Mouse (Mus musculus) hindbrain, embryonic 15.5 days (tissue): ENCODE results near the gene Sesn2. TPM values are rescaled to one million over a fixed set of nuclear protein-coding genes. Genes with fewer than 3 reads are reported as not detected.

ENCODE experiments used
- ATAC-seq: fragments of 200-750 bp; cut with Nextera tagmentation; 2 replicates; pipeline ENCODE4 v1.8.0; 2017; ENCODE audit warnings: low read depth, moderate number of reproducible peaks, moderate TSS enrichment; ENCODE audit not compliant: low FRiP score
- H3K27ac ChIP-seq: fragments of 300-500 bp; sonication (generic); replicated peaks from 2 replicates; pipeline ENCODE4 v1.5.1; 2015; ENCODE audit warnings: mild to moderate bottlenecking, inconsistent platforms
- H3K27me3 ChIP-seq: fragments of 300-500 bp; sonication (generic); 2 replicates; pipeline ENCODE4 v1.6.1; 2015; ENCODE audit warnings: control low read depth, inconsistent platforms
- H3K36me3 ChIP-seq: fragments of 300-500 bp; sonication (generic); 2 replicates; pipeline ENCODE4 v1.6.1; 2015; ENCODE audit warnings: control low read depth, inconsistent platforms
- H3K4me1 ChIP-seq: fragments of 300-500 bp; sonication (generic); replicated peaks from 2 replicates; pipeline ENCODE4 v1.6.1; 2015; ENCODE audit warnings: control low read depth, inconsistent platforms
- H3K4me2 ChIP-seq: fragments of 300-500 bp; sonication (generic); 2 replicates; pipeline ENCODE4 v1.6.1; 2015; ENCODE audit warnings: moderate library complexity, mild to moderate bottlenecking, inconsistent platforms
- H3K4me3 ChIP-seq: fragments of 300-500 bp; sonication (generic); 2 replicates; pipeline ENCODE4 v1.5.1; 2015; ENCODE audit warnings: mild to moderate bottlenecking, inconsistent platforms
- H3K9ac ChIP-seq: fragments of 300-500 bp; sonication (generic); 2 replicates; pipeline ENCODE4 v1.6.1; 2015; ENCODE audit warnings: inconsistent platforms
- H3K9me3 ChIP-seq: fragments of 300-500 bp; sonication (generic); 2 replicates; pipeline ENCODE4 v1.6.1; 2016; ENCODE audit warnings: control low read depth, inconsistent platforms
- WGBS: fragments of 180-500 bp; shearing (Covaris S2); methylation state at CpG from one replicate; pipeline ENCODE4 v1.1.7; 2015; 5-methylcytosine and 5-hydroxymethylcytosine counted together
- polyA plus RNA-seq: library from polyadenylated mRNA; unstranded; fragments of >200 nt; fragmentation: Nextera tagmentation; extraction: Ambion mirVana; gene quantifications from 2 replicates; pipeline ENCODE4 v1.2.1, GENCODE M21; 2015

The Sesn2 gene
- polyA plus RNA-seq, 1 experiment from 2014 or later: 11.5 TPM

DNA sequence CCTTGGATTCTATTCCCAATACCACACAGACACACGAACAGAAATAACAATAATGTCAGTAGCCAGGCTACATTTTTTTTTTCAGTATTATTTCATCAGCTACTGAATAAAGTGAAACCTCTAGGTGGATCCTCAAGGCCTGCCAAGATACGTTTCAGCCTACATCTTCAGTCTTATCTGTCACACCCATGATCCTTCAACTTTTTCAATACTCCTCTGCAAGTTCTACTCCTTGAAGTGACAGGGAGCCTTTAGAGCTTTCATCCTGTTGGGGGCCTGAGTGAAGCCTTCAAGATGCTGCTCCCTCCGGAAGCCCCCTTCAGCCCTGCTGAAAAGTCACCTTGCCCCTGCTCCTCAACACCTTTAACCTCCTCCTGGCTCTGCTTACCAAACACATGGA, 1.8 kb upstream of the Sesn2 start:
- peaks cover 7% of the 10 kb centered on the region; the same call in 1 of the 2 replicates for H3K27me3 ChIP-seq
- H3K4me2 ChIP-seq: no peak overlapping the region
- H3K4me3 ChIP-seq: no peak overlapping the region
- no peaks in the 10 kb centered on the region for H3K36me3 ChIP-seq
- no peak overlapping the region for H3K27ac ChIP-seq
- no peak for ATAC-seq
- WGBS: 79% methylated on average over 3 of the region's 3 CpGs
- peaks cover 28% of the 10 kb centered on the region for H3K4me1 ChIP-seq
- H3K9me3 ChIP-seq: no peaks in the 10 kb centered on the region
- H3K9ac ChIP-seq: no peak overlapping the region

DNA sequence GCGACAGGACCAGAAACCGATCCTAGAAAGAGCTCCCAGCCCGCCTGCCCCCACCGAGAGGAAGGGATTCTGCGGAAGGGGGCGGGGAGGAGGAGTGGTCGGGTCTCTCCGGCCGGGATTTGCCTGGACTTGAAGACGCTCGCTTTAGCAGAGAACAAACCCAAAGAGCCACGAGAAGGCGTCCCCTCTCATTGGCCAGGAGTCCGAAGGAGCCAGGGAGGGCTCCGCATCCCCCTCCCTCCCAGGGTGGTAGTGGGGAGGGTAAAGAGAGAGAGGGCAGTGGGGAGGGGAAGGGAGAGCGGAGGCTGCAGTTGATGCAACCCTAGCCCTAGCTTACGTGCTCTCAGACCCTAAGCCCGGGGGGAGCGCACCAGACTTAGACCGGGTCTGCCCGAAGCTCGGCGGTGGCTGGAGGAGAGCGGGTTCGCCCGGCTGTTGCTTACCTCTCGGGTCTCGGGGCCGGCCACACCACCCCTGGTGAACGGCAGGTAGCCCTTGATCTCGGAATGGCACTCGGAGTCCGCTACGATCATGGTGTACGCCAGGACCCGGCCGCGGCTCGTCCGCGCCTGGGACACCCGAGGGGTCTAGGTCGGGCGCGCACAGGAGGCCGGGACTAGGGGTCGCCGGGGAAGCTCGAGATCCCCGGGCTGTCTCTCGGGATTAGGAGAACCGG, 542 bp downstream of the Sesn2 start:
- H3K9ac ChIP-seq: peak overlapping the region; percentile 64
- under 1% methylated on average over 51 of the region's 52 CpGs for WGBS
- ATAC-seq: peak; percentile 76
- peaks cover 22% of the 10 kb centered on the region for H3K4me1 ChIP-seq
- peak overlapping the region; percentile 91 for H3K4me2 ChIP-seq
- H3K9me3 ChIP-seq: no peaks in the 10 kb centered on the region
- H3K36me3 ChIP-seq: no peaks in the 10 kb centered on the region
- peak overlapping the region; percentile 75 for H3K27ac ChIP-seq
- peaks cover 7% of the 10 kb centered on the region; the same call in 1 of the 2 replicates for H3K27me3 ChIP-seq
- H3K4me3 ChIP-seq: peak overlapping the region; percentile 53

DNA sequence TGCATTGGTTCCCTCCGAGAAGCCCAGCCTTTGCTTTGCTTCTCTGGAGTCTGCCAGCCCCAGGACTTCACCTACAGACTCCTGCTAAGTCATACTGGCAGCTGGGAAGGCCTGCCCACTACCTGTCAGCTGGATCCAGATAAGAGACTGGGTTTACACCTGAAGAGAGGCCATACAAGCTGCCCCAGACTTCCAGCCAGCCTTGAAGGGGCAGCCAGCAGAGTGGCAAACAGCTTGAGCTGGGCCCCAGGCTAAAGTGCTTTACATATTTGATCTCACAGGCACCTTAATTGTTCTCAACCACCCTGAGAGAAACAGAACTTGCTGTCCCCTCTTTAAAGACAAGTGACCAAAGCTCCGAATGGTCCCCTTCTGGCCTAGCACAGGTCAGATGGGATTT, 3.1 kb downstream of the Sesn2 start:
- Histone ChIP-seq H3K9me3 (no peaks in the 10 kb centered on the region), H3K36me3 (no peaks in the 10 kb centered on the region), H3K4me2 (no peak overlapping the region), H3K27ac (no peak overlapping the region), H3K4me3 (no peak overlapping the region), H3K9ac (no peak overlapping the region), H3K4me1 (peaks cover 11% of the 10 kb centered on the region), H3K27me3 (no peaks in the 10 kb centered on the region)
- ATAC-seq: no peak
- 46% methylated on average over 2 of the region's 2 CpGs for WGBS

DNA sequence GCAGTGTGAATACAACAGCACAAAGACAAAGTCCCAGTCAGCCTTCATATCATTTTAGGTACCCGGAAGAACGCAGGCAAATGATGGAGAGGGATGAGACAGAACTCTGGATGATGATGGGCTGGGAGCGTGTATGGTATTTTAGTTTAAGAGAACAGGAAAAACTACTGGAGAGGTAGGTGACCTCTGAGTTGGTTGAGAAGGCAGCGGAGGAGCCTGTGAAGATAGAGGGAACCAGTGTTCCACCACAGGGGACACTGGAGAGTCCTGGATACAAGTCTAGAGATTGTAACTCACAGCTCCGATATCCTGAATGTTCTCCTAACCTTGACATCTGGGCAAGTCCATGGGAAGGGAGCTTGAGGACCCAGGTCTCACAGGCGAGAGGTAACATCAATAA, 4.1 kb downstream of the Sesn2 start:
- H3K27ac ChIP-seq: no peak overlapping the region
- 81% methylated on average over 6 of the region's 6 CpGs for WGBS
- peaks cover 11% of the 10 kb centered on the region for H3K4me1 ChIP-seq
- no peaks in the 10 kb centered on the region for H3K36me3 ChIP-seq
- no peak overlapping the region for H3K4me3 ChIP-seq
- no peak overlapping the region for H3K9ac ChIP-seq
- H3K9me3 ChIP-seq: no peaks in the 10 kb centered on the region
- no peaks in the 10 kb centered on the region for H3K27me3 ChIP-seq
- ATAC-seq: no peak
- no peak overlapping the region for H3K4me2 ChIP-seq

DNA sequence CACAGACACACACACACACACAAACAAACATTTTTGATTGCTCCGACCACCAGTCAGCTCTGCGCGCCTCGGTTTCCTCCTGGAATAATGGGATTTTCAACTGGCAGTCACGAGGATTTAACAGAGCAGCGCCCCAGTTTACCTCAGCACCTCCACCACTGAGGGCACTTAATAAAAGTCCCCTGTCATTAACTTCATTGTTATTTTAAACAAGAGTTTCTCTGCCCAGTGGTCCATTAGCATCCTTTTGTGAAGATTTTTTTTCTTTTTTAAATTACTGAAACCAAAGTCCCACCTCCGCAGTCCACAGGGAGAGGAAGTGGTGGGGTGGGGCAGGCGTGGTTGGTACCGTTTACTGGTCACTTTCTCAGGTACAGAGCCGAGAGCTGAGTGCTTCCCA, 4.5 kb downstream of the Sesn2 start:
- H3K27ac ChIP-seq: no peak overlapping the region
- no peak for ATAC-seq
- 22% methylated on average over 10 of the region's 10 CpGs for WGBS
- H3K4me3 ChIP-seq: no peak overlapping the region
- no peaks in the 10 kb centered on the region for H3K36me3 ChIP-seq
- no peak overlapping the region for H3K9ac ChIP-seq
- H3K4me1 ChIP-seq: peaks cover 11% of the 10 kb centered on the region
- H3K9me3 ChIP-seq: no peaks in the 10 kb centered on the region
- no peaks in the 10 kb centered on the region for H3K27me3 ChIP-seq
- no peak overlapping the region for H3K4me2 ChIP-seq

DNA sequence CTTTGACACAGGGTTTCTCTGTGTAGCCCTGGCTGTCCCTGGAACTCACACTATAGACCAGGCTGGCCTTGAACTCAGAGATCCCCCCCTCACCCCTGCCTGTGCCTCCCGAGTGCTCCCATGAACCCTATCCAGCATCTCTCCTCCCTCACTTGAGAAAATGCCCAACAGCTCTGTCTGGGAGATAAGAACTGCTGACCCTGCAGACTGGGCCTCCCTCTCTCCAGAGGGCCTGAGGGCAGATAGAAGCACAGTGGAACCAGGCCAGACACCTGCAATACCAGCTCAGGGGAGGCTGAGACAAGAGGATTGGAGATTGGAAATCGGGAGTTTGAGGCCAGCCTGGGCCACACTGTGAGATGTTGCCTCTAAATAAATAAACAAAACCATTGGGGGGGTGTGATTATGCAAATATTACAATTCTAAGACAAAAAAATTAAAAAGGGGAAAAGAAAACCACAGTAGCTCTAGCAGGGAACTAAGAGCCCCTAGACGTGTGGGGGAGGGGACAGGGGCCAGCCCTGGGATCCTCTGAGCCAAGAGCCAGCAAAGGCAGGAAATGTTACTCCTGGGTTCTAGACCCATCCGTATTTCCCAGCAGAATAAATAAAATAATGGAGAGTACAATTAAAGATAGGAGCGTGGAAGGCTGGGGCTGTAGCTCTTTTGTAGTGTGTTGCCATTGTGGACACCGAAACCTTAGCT, 5.1 kb downstream of the Sesn2 start:
- WGBS: 59% methylated on average over 6 of the region's 6 CpGs
- no peaks in the 10 kb centered on the region for H3K36me3 ChIP-seq
- peaks cover 11% of the 10 kb centered on the region for H3K4me1 ChIP-seq
- H3K27me3 ChIP-seq: no peaks in the 10 kb centered on the region
- no peak for ATAC-seq
- no peaks in the 10 kb centered on the region for H3K9me3 ChIP-seq
- H3K4me2 ChIP-seq: no peak overlapping the region
- no peak overlapping the region for H3K9ac ChIP-seq
- no peak overlapping the region for H3K4me3 ChIP-seq
- H3K27ac ChIP-seq: no peak overlapping the region

DNA sequence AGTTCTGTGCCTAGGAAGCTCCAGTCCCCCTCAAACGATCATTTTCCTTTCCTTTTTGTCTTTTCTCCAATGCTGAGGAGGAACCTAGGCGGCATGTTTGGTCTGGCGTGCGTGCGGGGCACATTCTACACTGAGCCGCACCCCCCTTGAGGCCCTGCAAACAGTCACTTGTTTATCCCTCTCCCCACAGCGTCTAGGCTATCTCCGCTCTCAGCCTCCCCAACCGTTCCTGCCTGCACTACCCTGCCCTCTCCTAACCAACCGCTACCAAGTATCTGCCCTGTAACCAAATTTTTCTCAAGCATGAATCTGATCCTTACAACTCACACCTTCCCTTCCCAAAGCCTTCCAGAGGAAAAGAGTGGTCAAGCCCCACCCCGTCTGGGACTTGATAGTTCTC, 7.0 kb downstream of the Sesn2 start:
- Histone ChIP-seq H3K27ac (no peak overlapping the region), H3K9ac (no peak overlapping the region), H3K4me3 (no peak overlapping the region), H3K27me3 (no peaks in the 10 kb centered on the region), H3K4me2 (no peak overlapping the region), H3K36me3 (no peaks in the 10 kb centered on the region), H3K9me3 (no peaks in the 10 kb centered on the region), H3K4me1 (no peaks in the 10 kb centered on the region)
- no peak for ATAC-seq
- 89% methylated on average over 11 of the region's 11 CpGs for WGBS

DNA sequence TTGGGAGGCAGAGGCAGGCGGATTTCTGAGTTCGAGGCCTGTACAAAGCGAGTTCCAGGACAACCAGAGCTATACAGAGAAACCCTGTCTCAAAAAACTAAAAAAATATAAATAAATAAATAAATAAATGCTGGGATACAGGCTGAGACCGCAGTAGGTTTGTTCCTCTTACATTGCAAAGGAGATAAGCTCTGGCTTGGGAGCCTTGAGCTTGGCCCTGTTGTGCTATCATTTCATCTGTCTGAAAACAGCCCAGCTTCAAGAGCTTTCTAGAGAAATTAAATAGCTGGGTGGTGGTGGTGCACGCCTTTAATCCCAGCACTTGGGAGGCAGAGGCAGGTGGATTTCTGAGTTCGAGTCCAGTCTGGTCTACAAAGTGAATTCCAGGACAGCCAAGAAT, 8.7 kb downstream of the Sesn2 start:
- H3K27me3 ChIP-seq: no peaks in the 10 kb centered on the region
- no peak overlapping the region for H3K27ac ChIP-seq
- no peak for ATAC-seq
- H3K4me2 ChIP-seq: no peak overlapping the region
- no peak overlapping the region for H3K9ac ChIP-seq
- no peaks in the 10 kb centered on the region for H3K36me3 ChIP-seq
- 97% methylated on average over 6 of the region's 6 CpGs for WGBS
- H3K4me3 ChIP-seq: no peak overlapping the region
- H3K9me3 ChIP-seq: no peaks in the 10 kb centered on the region
- H3K4me1 ChIP-seq: no peaks in the 10 kb centered on the region

DNA sequence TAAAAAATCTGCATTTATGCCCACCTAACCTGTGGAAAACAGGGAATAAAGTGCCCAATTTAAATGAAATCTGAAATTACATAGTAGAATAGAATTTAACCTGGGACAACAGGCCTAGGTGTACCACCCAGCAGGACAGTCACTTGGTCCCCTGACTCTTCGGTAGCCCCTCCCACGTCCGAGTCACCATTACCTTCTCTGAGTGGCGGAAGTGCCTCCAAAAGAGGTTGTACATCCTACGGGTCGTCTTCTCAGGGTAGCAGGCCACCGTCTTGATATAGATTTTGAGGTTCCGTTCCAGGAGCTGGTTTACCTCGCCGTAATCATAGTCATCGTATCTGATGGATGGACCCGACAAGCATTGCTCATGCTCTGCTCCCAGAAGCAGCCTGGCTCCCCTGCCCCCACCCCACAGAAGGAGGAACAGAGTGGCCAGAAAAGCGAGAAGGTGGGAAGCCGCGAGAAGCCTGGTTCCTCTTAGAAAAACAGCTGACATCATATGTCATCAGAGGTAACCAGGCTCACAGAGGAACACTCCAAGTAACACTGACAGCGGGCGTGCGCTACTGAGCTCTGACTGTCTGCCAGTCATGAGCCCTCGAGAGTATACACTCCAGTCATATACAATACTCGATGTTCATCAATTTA, 15.9 kb downstream of the Sesn2 start:
- Histone ChIP-seq H3K27me3 (no peaks in the 10 kb centered on the region), H3K4me1 (peaks cover 12% of the 10 kb centered on the region), H3K9me3 (no peaks in the 10 kb centered on the region), H3K27ac (no peak overlapping the region), H3K4me2 (no peak overlapping the region), H3K4me3 (no peak overlapping the region), H3K36me3 (no peaks in the 10 kb centered on the region), H3K9ac (no peak overlapping the region)
- WGBS: 87% methylated on average over 20 of the region's 20 CpGs
- ATAC-seq: no peak

DNA sequence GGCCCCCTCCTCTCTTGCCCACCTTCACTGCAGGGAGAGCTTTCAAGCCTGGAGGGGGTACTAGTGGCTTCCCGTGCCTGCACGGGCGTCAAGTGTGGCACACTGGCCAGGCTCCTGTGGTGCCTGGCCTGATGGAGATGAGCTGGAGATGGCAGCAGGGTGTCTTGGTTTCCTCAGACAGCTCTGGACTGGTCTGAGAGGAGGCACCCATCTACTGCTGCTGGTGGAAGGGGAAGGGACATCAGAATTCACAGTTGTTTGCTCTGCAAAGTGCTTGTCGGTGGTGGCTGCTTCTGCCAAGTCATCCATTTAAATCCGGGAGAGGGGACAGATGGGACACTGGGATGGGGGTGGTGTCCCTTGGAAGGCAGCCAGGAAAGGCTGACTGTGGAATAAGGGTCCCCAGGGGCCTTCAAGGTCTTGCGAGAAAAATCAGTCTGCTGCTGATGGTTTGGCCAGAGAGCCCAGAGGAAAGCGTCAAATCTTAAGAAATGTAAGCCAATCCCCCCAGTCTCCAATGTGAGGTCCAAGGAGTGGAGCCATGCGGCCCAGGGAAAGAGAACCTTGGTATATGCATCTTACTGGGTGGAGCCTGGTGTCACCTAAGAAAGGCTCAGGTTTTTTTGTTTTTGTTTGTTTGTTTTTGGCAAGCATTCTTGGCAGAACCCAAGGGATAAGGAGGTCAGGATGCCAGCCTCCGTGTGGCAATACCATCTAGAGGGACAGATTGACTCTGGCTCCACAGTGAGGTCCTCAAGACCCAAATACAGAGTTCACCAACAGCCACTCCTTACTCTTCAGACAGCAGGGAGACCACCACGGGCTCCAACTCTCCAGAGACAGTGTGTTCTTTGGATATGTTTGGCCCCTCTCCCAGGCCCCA, 17.9 kb downstream of the Sesn2 start:
- Histone ChIP-seq H3K4me2 (no peak overlapping the region), H3K27ac (no peak overlapping the region), H3K4me3 (no peak overlapping the region), H3K9ac (no peak overlapping the region), H3K27me3 (no peaks in the 10 kb centered on the region), H3K4me1 (peaks cover 12% of the 10 kb centered on the region), H3K9me3 (no peaks in the 10 kb centered on the region), H3K36me3 (no peaks in the 10 kb centered on the region)
- ATAC-seq: no peak
- 43% methylated on average over 10 of the region's 10 CpGs for WGBS

DNA sequence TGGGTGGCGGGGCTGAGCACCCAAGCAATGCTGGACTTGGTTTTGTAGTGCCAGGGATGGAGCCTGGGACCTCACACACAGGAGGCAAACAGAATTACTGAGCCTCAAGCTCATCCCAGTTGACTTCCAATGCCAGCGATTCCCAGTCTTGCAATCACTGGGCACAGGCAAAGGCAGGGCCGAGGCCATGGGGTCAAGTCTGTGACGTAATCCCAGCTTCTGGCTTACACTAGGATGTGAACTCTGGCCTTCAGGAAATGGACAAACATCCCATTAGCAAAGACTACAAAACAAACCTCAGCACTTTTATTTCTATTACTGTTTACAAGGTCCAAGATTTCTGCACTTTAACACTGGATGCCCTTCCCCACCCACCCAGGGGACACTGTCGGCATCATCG, 18.6 kb downstream of the Sesn2 start:
- Histone ChIP-seq H3K9ac (no peak overlapping the region), H3K27ac (no peak overlapping the region), H3K9me3 (no peaks in the 10 kb centered on the region), H3K4me2 (no peak overlapping the region), H3K36me3 (no peaks in the 10 kb centered on the region), H3K4me1 (peaks cover 12% of the 10 kb centered on the region), H3K27me3 (no peaks in the 10 kb centered on the region), H3K4me3 (no peak overlapping the region)
- 80% methylated on average over 6 of the region's 6 CpGs for WGBS
- no peak for ATAC-seq

DNA sequence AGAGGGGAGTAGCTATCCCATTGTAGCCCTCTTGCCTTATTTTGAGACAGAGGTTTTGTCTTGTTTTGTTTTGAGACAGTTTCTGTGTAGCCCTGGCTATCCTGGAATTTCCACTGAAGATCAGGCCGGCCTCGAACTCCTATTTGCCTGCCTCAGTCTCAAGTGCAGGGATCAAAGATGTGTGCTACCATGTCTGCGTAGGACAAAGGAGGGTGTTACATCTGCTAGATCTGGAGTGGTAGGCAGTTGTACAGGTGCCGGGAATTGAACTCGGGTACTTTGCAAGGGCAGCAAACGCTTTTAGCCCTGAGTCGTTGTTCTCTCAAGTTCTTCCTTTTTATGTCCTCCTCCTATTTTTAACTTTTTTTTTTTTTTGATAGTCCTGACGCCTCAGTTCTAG, 19.2 kb downstream of the Sesn2 start:
- ATAC-seq: no peak
- H3K4me1 ChIP-seq: peaks cover 12% of the 10 kb centered on the region
- no peaks in the 10 kb centered on the region for H3K27me3 ChIP-seq
- H3K9me3 ChIP-seq: no peaks in the 10 kb centered on the region
- H3K36me3 ChIP-seq: no peaks in the 10 kb centered on the region
- H3K9ac ChIP-seq: no peak overlapping the region
- 94% methylated on average over 8 of the region's 8 CpGs for WGBS
- H3K27ac ChIP-seq: no peak overlapping the region
- H3K4me3 ChIP-seq: no peak overlapping the region
- no peak overlapping the region for H3K4me2 ChIP-seq
